Mouse (Mus musculus) small intestine, adult 2 months (tissue): Measurements from ENCODE around the gene Maml2. TPM values are rescaled to one million over a fixed set of nuclear protein-coding genes. Genes with fewer than 3 reads are reported as not detected.

Source experiments
- H3K27ac ChIP-seq: fragments of 200-500 bp; 2 replicates; pipeline ENCODE4 v1.5.1; 2012; ENCODE audit warnings: low read depth, low read length, control low read depth, inconsistent platforms; ENCODE audit not compliant: insufficient read depth
- H3K27me3 ChIP-seq: fragments of 200-500 bp; 2 replicates; pipeline ENCODE4 v1.6.1; 2012; ENCODE audit warnings: mild to moderate bottlenecking, moderate library complexity, low read length, inconsistent platforms; ENCODE audit not compliant: control insufficient read depth, insufficient read depth
- H3K36me3 ChIP-seq: fragments of 200-500 bp; 2 replicates; pipeline ENCODE4 v1.6.1; 2012; ENCODE audit warnings: mild to moderate bottlenecking, low read length, control low read depth, inconsistent platforms; ENCODE audit not compliant: control insufficient read depth, insufficient read depth
- H3K4me1 ChIP-seq: fragments of 200-500 bp; 2 replicates; pipeline ENCODE4 v1.6.1; 2012; ENCODE audit warnings: low read length, inconsistent platforms, mixed read lengths; ENCODE audit not compliant: control insufficient read depth, insufficient read depth, insufficient read length
- H3K4me3 ChIP-seq: fragments of 200-500 bp; 2 replicates; pipeline ENCODE4 v1.5.1; 2012; ENCODE audit warnings: low read depth, mild to moderate bottlenecking, control low read depth, inconsistent platforms, low read length, moderate library complexity
- CTCF ChIP-seq: fragments of 200-500 bp; IDR thresholded peaks from 2 replicates; pipeline ENCODE4 v1.5.1; 2012; ENCODE audit warnings: low read depth, mild to moderate bottlenecking, control low read depth, inconsistent platforms, low read length, moderate library complexity, mixed read lengths; ENCODE audit not compliant: insufficient replicate concordance, insufficient read length; ENCODE audit errors: extremely low read depth
- POLR2A ChIP-seq: fragments of 200-500 bp; IDR thresholded peaks from 2 replicates; pipeline ENCODE4 v1.6.1; 2012; ENCODE audit warnings: low read depth, mild to moderate bottlenecking, control low read depth, inconsistent platforms, low read length, moderate library complexity
- WGBS: fragments of 180-500 bp; shearing (Covaris S2); methylation state at CpG from one replicate; pipeline ENCODE4 v1.1.7; 2018; 5-methylcytosine and 5-hydroxymethylcytosine counted together
- polyA plus RNA-seq: library from polyadenylated mRNA; depleted of rRNA; stranded (reverse); fragments of >200 nt; gene quantifications from 2 replicates; pipeline ENCODE4 v1.2.3, GENCODE M21; 2012

The Maml2 gene
- polyA plus RNA-seq, 1 experiment, result 2.8 TPM

DNA sequence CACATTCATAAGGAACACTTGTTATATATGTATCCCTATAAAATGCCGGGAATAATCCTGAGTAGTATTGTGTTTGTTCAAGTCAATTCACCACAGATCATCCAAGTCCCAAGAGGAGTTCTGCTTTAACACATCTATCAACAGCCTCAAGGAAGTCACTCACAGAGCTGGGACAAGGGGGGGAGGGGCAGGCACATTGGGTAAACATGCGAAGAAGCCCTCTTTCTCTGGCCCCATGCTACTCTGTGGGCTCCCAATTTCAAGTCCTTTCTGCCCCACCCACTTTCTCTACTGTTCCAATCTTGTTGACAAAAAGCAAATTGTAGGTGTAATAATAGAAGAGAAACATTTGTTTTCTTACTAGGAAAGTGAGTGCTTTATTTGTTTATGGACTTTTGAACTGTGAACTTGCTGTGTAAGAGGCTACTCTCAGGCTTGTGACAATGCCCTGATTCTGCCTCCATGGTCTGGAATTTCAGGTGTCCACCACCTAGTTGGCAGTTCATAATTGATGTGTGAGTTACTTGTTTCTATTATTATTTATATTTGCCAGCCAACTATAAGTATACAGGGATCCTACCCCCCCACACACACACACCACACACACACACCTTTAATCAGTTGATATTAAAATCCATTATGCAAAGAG lies 131.8 kb downstream of the Maml2 start:
- no peaks in the 10 kb centered on the region for H3K36me3 ChIP-seq
- no peaks in the 10 kb centered on the region for H3K4me1 ChIP-seq
- no peaks in the 10 kb centered on the region for H3K27me3 ChIP-seq
- WGBS, result 66% methylated on average over 2 of the region's 2 CpGs
- TF ChIP-seq CTCF, result no peak
- TF ChIP-seq POLR2A, result no peak
- no peak overlapping the region for H3K4me3 ChIP-seq
- H3K27ac ChIP-seq, result no peak overlapping the region

DNA sequence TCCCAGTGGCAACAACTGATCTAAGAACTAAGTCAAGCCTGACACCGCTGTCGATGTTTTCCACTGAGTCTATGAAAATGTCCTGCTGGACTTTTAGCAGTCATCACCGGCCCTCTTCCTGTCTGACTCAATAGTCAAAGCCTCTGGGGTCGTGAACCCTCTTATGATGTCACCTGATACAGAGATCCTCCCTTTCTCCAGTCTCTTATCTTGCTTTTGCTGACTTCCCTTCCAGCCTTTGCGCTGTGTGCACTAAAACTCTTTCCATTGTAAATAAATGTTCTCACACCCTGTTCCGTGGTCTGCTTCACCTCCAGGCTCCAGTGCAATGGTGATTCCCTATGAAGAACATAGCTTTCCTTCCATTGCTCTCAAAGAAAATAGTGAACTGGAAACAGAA lies 132.5 kb downstream of the Maml2 start:
- no peaks in the 10 kb centered on the region for H3K27me3 ChIP-seq
- TF ChIP-seq CTCF, result no peak
- no peak for TF ChIP-seq POLR2A
- no peaks in the 10 kb centered on the region for H3K36me3 ChIP-seq
- WGBS, result 41% methylated on average over 6 of the region's 6 CpGs
- no peak overlapping the region for H3K27ac ChIP-seq
- no peak overlapping the region for H3K4me3 ChIP-seq
- no peaks in the 10 kb centered on the region for H3K4me1 ChIP-seq

DNA sequence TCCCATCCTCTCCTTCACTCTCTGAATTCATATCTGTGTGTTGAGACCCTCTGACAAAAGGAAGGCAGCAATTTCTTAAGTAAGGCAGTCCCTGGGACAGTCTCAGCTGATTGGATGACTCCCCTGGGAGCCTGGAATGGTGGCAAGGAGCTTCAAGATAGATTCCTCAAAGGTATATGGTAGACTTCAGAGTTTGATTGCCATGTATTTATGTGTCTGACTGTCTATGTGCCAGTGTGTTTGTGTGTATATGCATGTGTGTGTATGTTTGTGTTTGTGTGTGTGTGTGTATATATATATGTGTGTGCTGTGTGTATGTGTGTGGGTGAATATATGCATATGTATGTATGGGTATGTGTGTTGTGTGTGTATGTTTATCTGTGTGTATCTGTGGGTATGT lies 133.0 kb downstream of the Maml2 start:
- Histone ChIP-seq H3K36me3 (no peaks in the 10 kb centered on the region), H3K27me3 (no peaks in the 10 kb centered on the region), H3K27ac (no peak overlapping the region), H3K4me1 (no peaks in the 10 kb centered on the region), H3K4me3 (no peak overlapping the region)
- TF ChIP-seq POLR2A, result no peak
- TF ChIP-seq CTCF, result no peak

GRCm38 (mm10) chr9:13431646-13432045 lies 133.9 kb downstream of the Maml2 start:
- 96% methylated on average over 3 of the region's 3 CpGs for WGBS
- no peaks in the 10 kb centered on the region for H3K27me3 ChIP-seq
- no peak for TF ChIP-seq CTCF
- no peak for TF ChIP-seq POLR2A
- no peaks in the 10 kb centered on the region for H3K36me3 ChIP-seq
- no peaks in the 10 kb centered on the region for H3K4me1 ChIP-seq
- H3K27ac ChIP-seq, result no peak overlapping the region
- no peak overlapping the region for H3K4me3 ChIP-seq

GRCm38 (mm10) chr9:13433501-13434090 lies 135.8 kb downstream of the Maml2 start:
- Histone ChIP-seq H3K4me1 (no peaks in the 10 kb centered on the region), H3K4me3 (no peak overlapping the region), H3K27me3 (no peaks in the 10 kb centered on the region), H3K27ac (no peak overlapping the region), H3K36me3 (no peaks in the 10 kb centered on the region)
- WGBS, result 71% methylated on average over 6 of the region's 6 CpGs
- TF ChIP-seq POLR2A (no peak), CTCF (no peak)

- no peaks in the 10 kb centered on the region for H3K27me3 ChIP-seq
- 94% methylated on average over 6 of the region's 6 CpGs for WGBS
- TF ChIP-seq CTCF (no peak), POLR2A (no peak)
- H3K36me3 ChIP-seq, result no peaks in the 10 kb centered on the region
- H3K27ac ChIP-seq, result no peak overlapping the region
- H3K4me1 ChIP-seq, result no peaks in the 10 kb centered on the region
- H3K4me3 ChIP-seq, result no peak overlapping the region
These were observed 143.2 kb downstream of the Maml2 start for GRCm38 (mm10) chr9:13440911-13441310.

- Histone ChIP-seq H3K27me3 (no peaks in the 10 kb centered on the region), H3K27ac (no peak overlapping the region), H3K36me3 (no peaks in the 10 kb centered on the region), H3K4me1 (no peaks in the 10 kb centered on the region; the same call in 1 of the 2 replicates), H3K4me3 (no peak overlapping the region)
- TF ChIP-seq POLR2A, result no peak
- TF ChIP-seq CTCF, result no peak
- 40% methylated on average over 13 of the region's 13 CpGs for WGBS
These were observed 144.4 kb downstream of the Maml2 start for GRCm38 (mm10) chr9:13442012-13442735.
